ENCODE assay signal across 11 mouse cellular contexts in genomic region chr7:131777461-131778270, GRCm38 (mm10).
DNase-seq lines count a peak whose midpoint lies in the region; ATAC-seq and TF ChIP-seq lines count a peak whose summit lies in the region.
"Had no signal": no experiment of that assay in that cellular context is flagged by ENCODE, and none has a peak within 500 bp of the region (broad histone marks: within the 10 kb centered on the region; RNA-seq: fewer than 3 reads in every experiment).

No protein-coding gene starts in this region.

- H3K4me3 ChIP-seq in limb, embryonic 14.5 days (replicated peaks; ENCODE audit: low read length): no peak overlapping the region
- no peak overlapping the region for H3K4me3 ChIP-seq in neural tube, embryonic 15.5 days (replicated peaks)
- no peak overlapping the region for H3K4me3 ChIP-seq in intestine, embryonic 15.5 days (replicated peaks)
- H3K4me3 ChIP-seq: heart, embryonic 10.5 days; lung, embryonic 15.5 days had no signal

- WGBS in limb, embryonic 14.5 days: 5% methylated on average over 10 of the region's 10 CpGs
- whole genome bisulfite sequencing in neural tube, embryonic 15.5 days: 11% methylated on average over 10 of the region's 10 CpGs
- WGBS in intestine, embryonic 15.5 days: 27% methylated on average over 10 of the region's 10 CpGs

- peak; percentile 57 for DNase-seq in retina, embryonic 14.5 days (ENCODE audit: low spot score)
- DNase-seq in retina, postnatal 1 day: no peak
- peak; percentile 85 for DNase-seq in forelimb bud, embryonic 11.5 days (ENCODE audit: low read depth, low spot score)
- DNase-seq in limb, embryonic 14.5 days (ENCODE audit: low spot score): peak; percentile 11
- no peak for DNase-seq in left cerebral cortex, postnatal 14 days (ENCODE audit: low spot score in 2 of 2)
- no peak for DNase-seq in gastrocnemius, postnatal 10 days
- DNase-seq: cerebellum, postnatal 10 days had no signal

- H3K36me3 ChIP-seq in limb, embryonic 14.5 days (ENCODE audit: control insufficient read depth, insufficient read depth, low read length): no peaks in the 10 kb centered on the region
- H3K36me3 ChIP-seq in neural tube, embryonic 15.5 days: no peaks in the 10 kb centered on the region
- H3K36me3 ChIP-seq in intestine, embryonic 15.5 days: no peaks in the 10 kb centered on the region
- H3K36me3 ChIP-seq: heart, embryonic 10.5 days; lung, embryonic 15.5 days had no signal

- TF ChIP-seq POLR2A in limb, embryonic 14.5 days (IDR thresholded peaks at IDR 0.05; ENCODE audit: borderline replicate concordance, extremely low read depth, insufficient read depth, insufficient read length): no peak

- H3K9ac ChIP-seq in limb, embryonic 14.5 days (ENCODE audit: low read depth, low read length, severe bottlenecking): no peak overlapping the region
- no peak overlapping the region; the same call in 1 of the 2 replicates for H3K9ac ChIP-seq in neural tube, embryonic 15.5 days (replicated peaks)
- no peak overlapping the region for H3K9ac ChIP-seq in intestine, embryonic 15.5 days
- H3K9ac ChIP-seq: lung, embryonic 15.5 days had no signal

- no peak overlapping the region for H3K27ac ChIP-seq in limb, embryonic 14.5 days (replicated peaks; ENCODE audit: low read depth, low read length)
- no peak overlapping the region for H3K27ac ChIP-seq in neural tube, embryonic 15.5 days (replicated peaks)
- no peak overlapping the region for H3K27ac ChIP-seq in intestine, embryonic 15.5 days
- H3K27ac ChIP-seq: heart, embryonic 10.5 days; lung, embryonic 15.5 days had no signal

- no peak for ATAC-seq in limb, embryonic 14.5 days (ENCODE audit: low FRiP score, low read depth)
- ATAC-seq in neural tube, embryonic 15.5 days (ENCODE audit: low FRiP score): peak; percentile 50; the same call in 1 of the 2 replicates
- no peak for ATAC-seq in intestine, embryonic 15.5 days

- H3K4me1 ChIP-seq in limb, embryonic 14.5 days (ENCODE audit: control insufficient read depth, insufficient read depth, low read length): 0 out of 2 replicates have a peak, but pooled peaks cover 5% of the 10 kb centered on the region
- peaks cover 43% of the 10 kb centered on the region for H3K4me1 ChIP-seq in neural tube, embryonic 15.5 days
- no peaks in the 10 kb centered on the region for H3K4me1 ChIP-seq in intestine, embryonic 15.5 days (replicated peaks)
- H3K4me1 ChIP-seq: heart, embryonic 10.5 days had no signal

- H3K9me3 ChIP-seq in limb, embryonic 14.5 days (ENCODE audit: control insufficient read depth, low read length): no peaks in the 10 kb centered on the region
- no peaks in the 10 kb centered on the region for H3K9me3 ChIP-seq in neural tube, embryonic 15.5 days (replicated peaks)
- no peaks in the 10 kb centered on the region for H3K9me3 ChIP-seq in intestine, embryonic 15.5 days
- H3K9me3 ChIP-seq: heart, embryonic 10.5 days; lung, embryonic 15.5 days had no signal

- intact Hi-C loops in left cerebral cortex, postnatal 14 days (cut with DNase I): no loop called here

- peaks cover 16% of the 10 kb centered on the region for H3K27me3 ChIP-seq in limb, embryonic 14.5 days (ENCODE audit: control insufficient read depth, insufficient read depth, low read length)
- H3K27me3 ChIP-seq in neural tube, embryonic 15.5 days (replicated peaks): peaks cover 54% of the 10 kb centered on the region
- H3K27me3 ChIP-seq in intestine, embryonic 15.5 days (replicated peaks): peaks cover 9% of the 10 kb centered on the region; the same call in 1 of the 2 replicates

- H3K4me2 ChIP-seq in limb, embryonic 14.5 days (replicated peaks; ENCODE audit: low read depth, low read length, severe bottlenecking): peak overlapping the region; percentile 17; the same call in 1 of the 2 replicates
- H3K4me2 ChIP-seq in neural tube, embryonic 15.5 days: peak overlapping the region; percentile 23
- no peak overlapping the region for H3K4me2 ChIP-seq in intestine, embryonic 15.5 days (replicated peaks)
- H3K4me2 ChIP-seq: lung, embryonic 15.5 days had no signal

Comparison
In these comparisons a context has a peak if more than half of its experiments do, and no peak if none do; other contexts are left out.
1. DNase-seq: peak in retina, embryonic 14.5 days (single experiment), forelimb bud, embryonic 11.5 days (single experiment) and limb, embryonic 14.5 days (single experiment); none in retina, postnatal 1 day (single experiment), left cerebral cortex, postnatal 14 days (0 of 2) and gastrocnemius, postnatal 10 days (single experiment).